Mouse (Mus musculus): ENCODE results near the gene Coasy.
A peak's percentile ranks its signal among the peaks of the same experiment; 100 is the strongest.

Gene Coasy

GRCm38 (mm10) chr11:101056885-101057284 is 25.5 kb upstream of the Coasy start:
- Histone ChIP-seq H3K36me3 (ENCODE audit: control insufficient read depth, insufficient read depth, low read length, poor library complexity, severe bottlenecking) (0 out of 2 replicates have a peak, but pooled peaks cover 2% of the 10 kb centered on the region), H3K27me3 (ENCODE audit: control insufficient read depth, insufficient read depth, low read length, poor library complexity, severe bottlenecking) (no peaks in the 10 kb centered on the region; the same call in 1 of the 2 replicates)
- no peak for DNase-seq (ENCODE audit: low read depth, low spot score)

GRCm38 (mm10) chr11:101057860-101058259 is 24.5 kb upstream of the Coasy start:
- Histone ChIP-seq H3K36me3 (ENCODE audit: control insufficient read depth, insufficient read depth, low read length, poor library complexity, severe bottlenecking) (0 out of 2 replicates have a peak, but pooled peaks cover 2% of the 10 kb centered on the region), H3K27me3 (ENCODE audit: control insufficient read depth, insufficient read depth, low read length, poor library complexity, severe bottlenecking) (no peaks in the 10 kb centered on the region; the same call in 1 of the 2 replicates)
- peak; percentile 89 for DNase-seq (ENCODE audit: low read depth, low spot score)

GRCm38 (mm10) chr11:101058726-101059125 is 23.6 kb upstream of the Coasy start:
- Histone ChIP-seq H3K27me3 (ENCODE audit: control insufficient read depth, insufficient read depth, low read length, poor library complexity, severe bottlenecking) (no peaks in the 10 kb centered on the region; the same call in 1 of the 2 replicates), H3K36me3 (ENCODE audit: control insufficient read depth, insufficient read depth, low read length, poor library complexity, severe bottlenecking) (0 out of 2 replicates have a peak, but pooled peaks cover 2% of the 10 kb centered on the region)
- no peak for DNase-seq (ENCODE audit: low read depth, low spot score)

GRCm38 (mm10) chr11:101059473-101059872 is 22.9 kb upstream of the Coasy start:
- Histone ChIP-seq H3K27me3 (ENCODE audit: control insufficient read depth, insufficient read depth, low read length, poor library complexity, severe bottlenecking) (no peaks in the 10 kb centered on the region; the same call in 1 of the 2 replicates), H3K36me3 (ENCODE audit: control insufficient read depth, insufficient read depth, low read length, poor library complexity, severe bottlenecking) (0 out of 2 replicates have a peak, but pooled peaks cover 2% of the 10 kb centered on the region)
- DNase-seq (ENCODE audit: low read depth, low spot score), result no peak

GRCm38 (mm10) chr11:101060126-101060525 is 22.2 kb upstream of the Coasy start:
- 0 out of 2 replicates have a peak, but pooled peaks cover 2% of the 10 kb centered on the region for H3K36me3 ChIP-seq (ENCODE audit: control insufficient read depth, insufficient read depth, low read length, poor library complexity, severe bottlenecking)
- H3K27me3 ChIP-seq (ENCODE audit: control insufficient read depth, insufficient read depth, low read length, poor library complexity, severe bottlenecking), result no peaks in the 10 kb centered on the region; the same call in 1 of the 2 replicates
- DNase-seq (ENCODE audit: low read depth, low spot score), result no peak

GRCm38 (mm10) chr11:101061049-101061448 is 21.3 kb upstream of the Coasy start:
- DNase-seq (ENCODE audit: low read depth, low spot score), result no peak
- no peaks in the 10 kb centered on the region for H3K36me3 ChIP-seq (ENCODE audit: control insufficient read depth, insufficient read depth, low read length, poor library complexity, severe bottlenecking)
- no peaks in the 10 kb centered on the region; the same call in 1 of the 2 replicates for H3K27me3 ChIP-seq (ENCODE audit: control insufficient read depth, insufficient read depth, low read length, poor library complexity, severe bottlenecking)

GRCm38 (mm10) chr11:101062165-101062884 is 20.0 kb upstream of the Coasy start:
- DNase-seq (ENCODE audit: low read depth, low spot score), result no peak
- Histone ChIP-seq H3K27me3 (ENCODE audit: control insufficient read depth, insufficient read depth, low read length, poor library complexity, severe bottlenecking) (no peaks in the 10 kb centered on the region; the same call in 1 of the 2 replicates), H3K36me3 (ENCODE audit: control insufficient read depth, insufficient read depth, low read length, poor library complexity, severe bottlenecking) (no peaks in the 10 kb centered on the region)

- DNase-seq (ENCODE audit: low read depth, low spot score), result no peak
- H3K27me3 ChIP-seq (ENCODE audit: control insufficient read depth, insufficient read depth, low read length, poor library complexity, severe bottlenecking), result no peaks in the 10 kb centered on the region; the same call in 1 of the 2 replicates
- H3K36me3 ChIP-seq (ENCODE audit: control insufficient read depth, insufficient read depth, low read length, poor library complexity, severe bottlenecking), result no peaks in the 10 kb centered on the region
Observed at GRCm38 (mm10) chr11:101062971-101063675, 19.2 kb upstream of the Coasy start.

- DNase-seq (ENCODE audit: low read depth, low spot score), result peak; percentile 62
- Histone ChIP-seq H3K27me3 (ENCODE audit: control insufficient read depth, insufficient read depth, low read length, poor library complexity, severe bottlenecking) (no peaks in the 10 kb centered on the region; the same call in 1 of the 2 replicates), H3K36me3 (ENCODE audit: control insufficient read depth, insufficient read depth, low read length, poor library complexity, severe bottlenecking) (no peaks in the 10 kb centered on the region)
Observed at GRCm38 (mm10) chr11:101063676-101064327, 18.6 kb upstream of the Coasy start.

GRCm38 (mm10) chr11:101064462-101064861 is 17.9 kb upstream of the Coasy start:
- no peaks in the 10 kb centered on the region; the same call in 1 of the 2 replicates for H3K27me3 ChIP-seq (ENCODE audit: control insufficient read depth, insufficient read depth, low read length, poor library complexity, severe bottlenecking)
- DNase-seq (ENCODE audit: low read depth, low spot score), result no peak
- no peaks in the 10 kb centered on the region for H3K36me3 ChIP-seq (ENCODE audit: control insufficient read depth, insufficient read depth, low read length, poor library complexity, severe bottlenecking)

- no peaks in the 10 kb centered on the region for H3K36me3 ChIP-seq (ENCODE audit: control insufficient read depth, insufficient read depth, low read length, poor library complexity, severe bottlenecking)
- no peak for DNase-seq (ENCODE audit: low read depth, low spot score)
- H3K27me3 ChIP-seq (ENCODE audit: control insufficient read depth, insufficient read depth, low read length, poor library complexity, severe bottlenecking), result no peaks in the 10 kb centered on the region; the same call in 1 of the 2 replicates
Observed at GRCm38 (mm10) chr11:101065002-101065401, 17.4 kb upstream of the Coasy start.

GRCm38 (mm10) chr11:101066549-101067412 is 15.6 kb upstream of the Coasy start:
- no peaks in the 10 kb centered on the region for H3K36me3 ChIP-seq (ENCODE audit: control insufficient read depth, insufficient read depth, low read length, poor library complexity, severe bottlenecking)
- no peaks in the 10 kb centered on the region for H3K27me3 ChIP-seq (ENCODE audit: control insufficient read depth, insufficient read depth, low read length, poor library complexity, severe bottlenecking)
- peak; percentile 86 for DNase-seq (ENCODE audit: low read depth, low spot score)

GRCm38 (mm10) chr11:101069391-101070188 is 12.8 kb upstream of the Coasy start, which contains the start of gene Naglu:
Gene Naglu, plus strand, starts transcription at chr11:101070012.
- Histone ChIP-seq H3K27me3 (ENCODE audit: control insufficient read depth, insufficient read depth, low read length, poor library complexity, severe bottlenecking) (no peaks in the 10 kb centered on the region), H3K36me3 (ENCODE audit: control insufficient read depth, insufficient read depth, low read length, poor library complexity, severe bottlenecking) (peaks cover 1% of the 10 kb centered on the region)
- peak; percentile 96 for DNase-seq (ENCODE audit: low read depth, low spot score)

All from splenic B cell, adult 2 months (primary cell).